Mouse (Mus musculus) kidney, postnatal 0 days (tissue): Measurements from ENCODE around the gene Parp8. TPM values are rescaled to one million over a fixed set of nuclear protein-coding genes. Genes with fewer than 3 reads are reported as not detected.

Source experiments
- ATAC-seq: fragments of 200-750 bp; cut with Nextera tagmentation; replicated peaks from 2 replicates; pipeline ENCODE4 v1.8.0; 2017; ENCODE audit warnings: low read depth, moderate number of reproducible peaks, moderate TSS enrichment, moderate library complexity; ENCODE audit not compliant: low FRiP score
- DNase-seq: peaks from one replicate; pipeline ENCODE4 v3.0.0-alpha.2; 2016; ENCODE audit warnings: low spot score
- H3K27ac ChIP-seq: fragments of 300-500 bp; sonication (generic); 2 replicates; pipeline ENCODE4 v1.5.1; 2014; ENCODE audit warnings: mild to moderate bottlenecking
- H3K27me3 ChIP-seq: fragments of 300-500 bp; sonication (generic); 2 replicates; pipeline ENCODE4 v1.6.1; 2014; ENCODE audit warnings: low read length, mixed read lengths; ENCODE audit not compliant: insufficient read depth
- H3K36me3 ChIP-seq: fragments of 300-500 bp; sonication (generic); 2 replicates; pipeline ENCODE4 v1.6.1; 2014; ENCODE audit warnings: low read length, mixed read lengths; ENCODE audit not compliant: insufficient read depth
- H3K4me1 ChIP-seq: fragments of 300-500 bp; sonication (generic); replicated peaks from 2 replicates; pipeline ENCODE4 v1.6.1; 2014; ENCODE audit warnings: antibody characterized with exemption, low read length, mixed read lengths; ENCODE audit not compliant: insufficient read depth
- H3K4me2 ChIP-seq: fragments of 300-500 bp; sonication (generic); 2 replicates; pipeline ENCODE4 v1.6.1; 2014; ENCODE audit warnings: mild to moderate bottlenecking, low read length, moderate library complexity, mixed read lengths
- H3K4me3 ChIP-seq: fragments of 300-500 bp; sonication (generic); replicated peaks from 2 replicates; pipeline ENCODE4 v1.5.1; 2014; ENCODE audit warnings: low read depth, low read length
- H3K9ac ChIP-seq: fragments of 300-500 bp; sonication (generic); 2 replicates; pipeline ENCODE4 v1.6.1; 2014; ENCODE audit warnings: low read depth, low read length
- H3K9me3 ChIP-seq: fragments of 300-500 bp; sonication (generic); replicated peaks from 2 replicates; pipeline ENCODE4 v1.6.1; 2016; ENCODE audit warnings: low read length, inconsistent platforms, mixed read lengths
- CTCF ChIP-seq: IDR thresholded peaks from 2 replicates; pipeline ENCODE4 v1.5.1; 2016; ENCODE audit warnings: antibody characterized with exemption, low read depth, mild to moderate bottlenecking, moderate library complexity
- WGBS: fragments of 180-500 bp; shearing (Covaris S2); extraction: QIAGEN DNeasy Blood & Tissue Kit; methylation state at CpG from one replicate; pipeline ENCODE4 v1.1.7; 2014; 5-methylcytosine and 5-hydroxymethylcytosine counted together
- polyA plus RNA-seq: library from polyadenylated mRNA; unstranded; fragments of >200 nt; fragmentation: Nextera tagmentation; extraction: Ambion mirVana; gene quantifications from 2 replicates; pipeline ENCODE4 v1.2.1, GENCODE M21; 2015

The Parp8 gene
- polyA plus RNA-seq, 1 experiment from 2014 or later = 11.7 TPM

GRCm38 (mm10) chr13:117008021-117009015, 17.0 kb downstream of the Parp8 start:
- no peak overlapping the region for H3K9ac ChIP-seq
- no peak for TF ChIP-seq CTCF
- no peak overlapping the region for H3K27ac ChIP-seq
- H3K27me3 ChIP-seq = no peaks in the 10 kb centered on the region
- H3K4me3 ChIP-seq = no peak overlapping the region
- ATAC-seq (no peak), DNase-seq (no peak)
- 91% methylated on average over 9 of the region's 9 CpGs for WGBS
- no peaks in the 10 kb centered on the region for H3K36me3 ChIP-seq
- H3K4me2 ChIP-seq = no peak overlapping the region
- H3K4me1 ChIP-seq = no peaks in the 10 kb centered on the region
- no peaks in the 10 kb centered on the region for H3K9me3 ChIP-seq

DNA sequence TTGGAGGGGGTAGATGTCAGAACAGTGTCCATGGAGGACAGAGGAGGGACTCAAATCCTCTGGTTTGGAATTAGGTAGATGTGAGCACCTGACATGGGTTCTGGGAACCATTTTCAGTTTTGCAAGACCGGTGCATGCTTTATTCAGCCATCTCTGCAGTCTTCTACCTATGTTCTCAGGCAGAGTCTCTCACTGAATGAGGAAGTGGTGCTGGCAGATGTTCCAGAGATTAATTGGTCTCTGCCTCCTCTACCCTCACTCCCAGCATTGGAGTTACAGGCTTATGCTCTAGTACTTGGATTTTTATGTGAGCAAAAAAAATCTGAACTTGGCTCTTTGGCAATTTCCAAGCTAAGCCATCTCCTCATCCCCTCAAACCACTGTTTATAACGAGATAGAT, 17.8 kb downstream of the Parp8 start:
- Histone ChIP-seq H3K4me1 (no peaks in the 10 kb centered on the region), H3K4me3 (no peak overlapping the region), H3K27ac (no peak overlapping the region), H3K9ac (no peak overlapping the region), H3K36me3 (no peaks in the 10 kb centered on the region), H3K4me2 (no peak overlapping the region), H3K9me3 (no peaks in the 10 kb centered on the region), H3K27me3 (no peaks in the 10 kb centered on the region)
- ATAC-seq = no peak
- DNase-seq = no peak
- 92% methylated on average over 2 of the region's 2 CpGs for WGBS
- no peak for TF ChIP-seq CTCF

DNA sequence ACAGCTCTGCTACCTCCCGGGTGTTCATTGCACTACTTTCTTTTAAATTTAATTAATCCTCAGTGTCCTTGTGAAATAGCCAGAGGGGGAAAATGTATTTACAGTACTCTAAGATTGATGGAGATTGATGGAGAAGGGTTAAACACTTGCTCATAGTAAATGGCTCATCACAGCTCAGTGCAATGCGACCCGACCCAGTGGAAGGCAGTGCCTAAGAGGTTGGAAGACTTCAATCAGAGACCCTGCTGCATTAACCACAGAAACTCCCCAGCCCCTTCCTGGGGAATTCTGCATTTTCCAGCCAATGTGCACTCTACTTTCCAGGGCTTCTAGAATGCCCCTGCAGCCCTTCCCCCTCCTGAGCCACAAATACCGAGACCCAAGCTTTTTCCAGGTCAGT, 18.7 kb downstream of the Parp8 start:
- no peak for TF ChIP-seq CTCF
- Histone ChIP-seq H3K9ac (no peak overlapping the region), H3K4me1 (no peaks in the 10 kb centered on the region), H3K27me3 (no peaks in the 10 kb centered on the region), H3K36me3 (no peaks in the 10 kb centered on the region), H3K27ac (no peak overlapping the region), H3K4me3 (no peak overlapping the region), H3K9me3 (no peaks in the 10 kb centered on the region), H3K4me2 (no peak overlapping the region)
- WGBS = 17% methylated on average over 4 of the region's 4 CpGs
- DNase-seq (no peak), ATAC-seq (no peak)

DNA sequence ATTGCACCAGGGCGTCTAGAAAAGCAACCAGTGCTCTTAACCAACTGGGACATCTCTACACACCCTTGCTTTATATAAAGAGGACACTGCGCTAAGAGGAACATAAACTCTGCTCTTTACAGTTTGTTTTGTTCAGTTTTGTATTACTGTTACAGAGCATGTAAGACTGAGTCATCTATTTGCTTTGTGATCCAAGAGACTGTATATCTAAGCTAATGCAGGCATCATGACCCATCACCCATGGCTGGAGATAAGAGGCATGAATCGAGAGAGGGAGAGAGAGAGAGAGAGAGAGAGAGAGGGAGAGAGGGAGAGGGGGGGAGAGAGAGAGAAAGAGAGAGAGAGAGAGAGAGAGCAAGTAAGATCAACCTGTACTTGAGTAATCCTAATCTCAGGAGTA, 24.8 kb downstream of the Parp8 start:
- Histone ChIP-seq H3K4me2 (no peak overlapping the region), H3K27me3 (no peaks in the 10 kb centered on the region), H3K4me1 (no peaks in the 10 kb centered on the region), H3K9ac (no peak overlapping the region), H3K27ac (no peak overlapping the region), H3K9me3 (no peaks in the 10 kb centered on the region), H3K36me3 (no peaks in the 10 kb centered on the region), H3K4me3 (no peak overlapping the region)
- no peak for TF ChIP-seq CTCF
- 85% methylated on average over 3 of the region's 3 CpGs for WGBS
- no peak for DNase-seq
- ATAC-seq = no peak

DNA sequence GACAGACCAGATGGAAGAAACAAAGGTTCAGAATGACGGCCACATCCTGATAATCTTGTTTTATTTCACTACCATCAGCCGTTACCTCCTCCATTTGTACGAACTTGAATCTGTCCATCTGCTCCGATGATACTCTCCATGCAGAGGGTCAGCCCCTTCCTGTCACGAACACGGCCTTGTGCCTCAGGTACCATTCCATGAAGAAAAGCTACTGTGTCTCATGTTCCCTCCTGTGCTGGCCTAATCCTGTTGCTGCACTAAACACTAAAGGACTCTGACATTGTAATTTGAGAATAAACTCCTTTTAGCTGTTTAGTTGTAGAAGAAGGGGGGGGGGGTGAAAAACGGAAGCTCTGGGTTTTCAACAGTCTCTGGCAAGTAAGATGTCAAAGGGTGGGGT, 33.8 kb downstream of the Parp8 start:
- 54% methylated on average over 7 of the region's 7 CpGs for WGBS
- DNase-seq (no peak), ATAC-seq (no peak)
- H3K27me3 ChIP-seq = no peaks in the 10 kb centered on the region
- no peak overlapping the region for H3K4me2 ChIP-seq
- H3K4me3 ChIP-seq = no peak overlapping the region
- TF ChIP-seq CTCF = no peak
- no peak overlapping the region for H3K27ac ChIP-seq
- H3K4me1 ChIP-seq = no peaks in the 10 kb centered on the region; the same call in none of the 2 replicates
- H3K9me3 ChIP-seq = no peaks in the 10 kb centered on the region
- no peak overlapping the region for H3K9ac ChIP-seq
- H3K36me3 ChIP-seq = no peaks in the 10 kb centered on the region

GRCm38 (mm10) chr13:116990327-116990726, 35.0 kb downstream of the Parp8 start:
- no peak for TF ChIP-seq CTCF
- H3K4me2 ChIP-seq = no peak overlapping the region
- no peaks in the 10 kb centered on the region for H3K27me3 ChIP-seq
- no peaks in the 10 kb centered on the region for H3K9me3 ChIP-seq
- WGBS = 73% methylated on average over 4 of the region's 4 CpGs
- no peak overlapping the region for H3K4me3 ChIP-seq
- DNase-seq = no peak
- H3K27ac ChIP-seq = no peak overlapping the region
- no peaks in the 10 kb centered on the region for H3K36me3 ChIP-seq
- no peak overlapping the region for H3K9ac ChIP-seq
- no peak for ATAC-seq
- H3K4me1 ChIP-seq = no peaks in the 10 kb centered on the region; the same call in none of the 2 replicates
